Mouse (Mus musculus) neutrophil, adult 5-6 weeks (primary cell): ENCODE results near the gene Lmx1a. TPM values are rescaled to one million over a fixed set of nuclear protein-coding genes. Genes with fewer than 3 reads are reported as not detected.

Source experiments
- ATAC-seq: fragments of 151-379, 151-347 bp; 2 replicates; pipeline ENCODE4 v1.8.0; 2017; ENCODE audit warnings: mild to moderate bottlenecking, moderate TSS enrichment; ENCODE audit not compliant: insufficient number of reproducible peaks, poor library complexity, low FRiP score, severe bottlenecking; ENCODE audit errors: extremely low read depth
- total RNA-seq: library from RNA; stranded (forward); fragments of 200-1000 nt; gene quantifications from 2 replicates; pipeline ENCODE4 v1.2.3, GENCODE M21; 2017

Gene Lmx1a
- total RNA-seq, 1 experiment from 2014 or later: not detected

- no peak for ATAC-seq
These were observed 3.6 kb downstream of the Lmx1a start for GRCm38 (mm10) chr1:167692683-167693045.

- no peak for ATAC-seq
These were observed 4.6 kb downstream of the Lmx1a start for GRCm38 (mm10) chr1:167693499-167694240.

GRCm38 (mm10) chr1:167694731-167695130, 5.7 kb downstream of the Lmx1a start:
- no peak for ATAC-seq

GRCm38 (mm10) chr1:167695910-167696459, 6.9 kb downstream of the Lmx1a start:
- no peak for ATAC-seq

- no peak for ATAC-seq
These were observed 10.7 kb downstream of the Lmx1a start for GRCm38 (mm10) chr1:167699706-167700105.

GRCm38 (mm10) chr1:167700221-167700620, 11.2 kb downstream of the Lmx1a start:
- no peak for ATAC-seq

GRCm38 (mm10) chr1:167705527-167705926, 16.5 kb downstream of the Lmx1a start:
- no peak for ATAC-seq

- no peak for ATAC-seq
These were observed 19.7 kb downstream of the Lmx1a start for GRCm38 (mm10) chr1:167708761-167709160.

- no peak for ATAC-seq
These were observed 26.8 kb downstream of the Lmx1a start for GRCm38 (mm10) chr1:167715730-167716341.

GRCm38 (mm10) chr1:167734471-167734870, 45.4 kb downstream of the Lmx1a start:
- ATAC-seq: no peak

- ATAC-seq: no peak
These were observed 47.8 kb downstream of the Lmx1a start for GRCm38 (mm10) chr1:167736793-167737192.

GRCm38 (mm10) chr1:167739286-167739685, 50.2 kb downstream of the Lmx1a start:
- no peak for ATAC-seq

GRCm38 (mm10) chr1:167746676-167747075, 57.6 kb downstream of the Lmx1a start:
- ATAC-seq: no peak

- ATAC-seq: no peak
These were observed 63.6 kb downstream of the Lmx1a start for GRCm38 (mm10) chr1:167752661-167753060.

GRCm38 (mm10) chr1:167754085-167754484, 65.0 kb downstream of the Lmx1a start:
- no peak for ATAC-seq

- no peak for ATAC-seq
These were observed 65.8 kb downstream of the Lmx1a start for GRCm38 (mm10) chr1:167754636-167755522.

- no peak for ATAC-seq
These were observed 69.2 kb downstream of the Lmx1a start for GRCm38 (mm10) chr1:167758208-167758607.

GRCm38 (mm10) chr1:167760307-167760706, 71.3 kb downstream of the Lmx1a start:
- no peak for ATAC-seq

- no peak for ATAC-seq
These were observed 72.8 kb downstream of the Lmx1a start for GRCm38 (mm10) chr1:167761785-167762223.
